Mouse (Mus musculus) ES-Bruce4 (cell line): ENCODE measurements around the gene Gak. TPM values are rescaled to one million over a fixed set of nuclear protein-coding genes. Genes with fewer than 3 reads are reported as not detected.

ENCODE experiments used
- H3K27ac ChIP-seq: 2 replicates; pipeline ENCODE4 v1.5.1; 2012; ENCODE audit warnings: low read length, inconsistent platforms; ENCODE audit not compliant: insufficient read depth
- H3K27me3 ChIP-seq: 2 replicates; pipeline ENCODE4 v1.6.1; 2012; ENCODE audit warnings: mild to moderate bottlenecking, low read length, inconsistent platforms; ENCODE audit not compliant: control insufficient read depth, poor library complexity, insufficient read depth, severe bottlenecking
- H3K36me3 ChIP-seq: 2 replicates; pipeline ENCODE4 v1.6.1; 2012; ENCODE audit warnings: inconsistent platforms, mild to moderate bottlenecking, low read length, moderate library complexity; ENCODE audit not compliant: control insufficient read depth, poor library complexity, insufficient read depth, severe bottlenecking
- H3K4me1 ChIP-seq: one replicate; pipeline ENCODE4 v1.8.1; 2011; ENCODE audit warnings: low read length; ENCODE audit not compliant: control insufficient read depth, insufficient read depth
- H3K4me3 ChIP-seq: 2 replicates; pipeline ENCODE4 v1.5.1; 2011; ENCODE audit warnings: low read depth, mild to moderate bottlenecking, low read length
- H3K9ac ChIP-seq: 2 replicates; pipeline ENCODE4 v1.6.1; 2012; ENCODE audit warnings: low read depth, mild to moderate bottlenecking, inconsistent platforms; ENCODE audit not compliant: poor library complexity, severe bottlenecking
- H3K9me3 ChIP-seq: replicated peaks from 2 replicates; pipeline ENCODE4 v1.6.1; 2012; ENCODE audit warnings: mild to moderate bottlenecking, low read length, inconsistent platforms; ENCODE audit not compliant: control insufficient read depth, poor library complexity, insufficient read depth, severe bottlenecking
- CTCF ChIP-seq: IDR thresholded peaks from one replicate; pipeline ENCODE4 v1.8.1; 2011; ENCODE audit warnings: low read depth, low read length
- EP300 ChIP-seq: IDR thresholded peaks from 2 replicates; pipeline ENCODE4 v1.6.1; 2011; ENCODE audit warnings: low read depth, low read length; ENCODE audit not compliant: insufficient read depth
- POLR2A ChIP-seq: IDR thresholded peaks from one replicate; pipeline ENCODE4 v1.8.1; 2011; ENCODE audit warnings: low read length; ENCODE audit not compliant: insufficient read depth
- polyA plus RNA-seq: library from polyadenylated mRNA; stranded (reverse); fragments of >200 nt; gene quantifications from 2 replicates; pipeline ENCODE4 v1.2.4, GENCODE M21; 2011; ENCODE audit warnings: low read depth; ENCODE audit not compliant: missing spikeins, insufficient read depth, insufficient read length

Gene Gak
- polyA plus RNA-seq, 1 experiment = 63.0 TPM

GRCm38 (mm10) chr5:108658611-108659010, 29.1 kb upstream of the Gak start:
- no peak for TF ChIP-seq EP300
- no peak for TF ChIP-seq POLR2A
- TF ChIP-seq CTCF = no peak
- Histone ChIP-seq H3K27me3 (no peaks in the 10 kb centered on the region), H3K4me1 (no peaks in the 10 kb centered on the region), H3K9ac (no peak overlapping the region), H3K9me3 (no peaks in the 10 kb centered on the region), H3K4me3 (no peak overlapping the region), H3K27ac (no peak overlapping the region), H3K36me3 (no peaks in the 10 kb centered on the region; the same call in 1 of the 2 replicates)

- Histone ChIP-seq H3K4me1 (no peaks in the 10 kb centered on the region), H3K9me3 (no peaks in the 10 kb centered on the region), H3K36me3 (peaks cover 2% of the 10 kb centered on the region; the same call in 1 of the 2 replicates), H3K4me3 (no peak overlapping the region), H3K27ac (no peak overlapping the region), H3K9ac (no peak overlapping the region), H3K27me3 (no peaks in the 10 kb centered on the region)
- TF ChIP-seq POLR2A = no peak
- no peak for TF ChIP-seq EP300
Measured at GRCm38 (mm10) chr5:108657406-108657805, 27.9 kb upstream of the Gak start.

DNA sequence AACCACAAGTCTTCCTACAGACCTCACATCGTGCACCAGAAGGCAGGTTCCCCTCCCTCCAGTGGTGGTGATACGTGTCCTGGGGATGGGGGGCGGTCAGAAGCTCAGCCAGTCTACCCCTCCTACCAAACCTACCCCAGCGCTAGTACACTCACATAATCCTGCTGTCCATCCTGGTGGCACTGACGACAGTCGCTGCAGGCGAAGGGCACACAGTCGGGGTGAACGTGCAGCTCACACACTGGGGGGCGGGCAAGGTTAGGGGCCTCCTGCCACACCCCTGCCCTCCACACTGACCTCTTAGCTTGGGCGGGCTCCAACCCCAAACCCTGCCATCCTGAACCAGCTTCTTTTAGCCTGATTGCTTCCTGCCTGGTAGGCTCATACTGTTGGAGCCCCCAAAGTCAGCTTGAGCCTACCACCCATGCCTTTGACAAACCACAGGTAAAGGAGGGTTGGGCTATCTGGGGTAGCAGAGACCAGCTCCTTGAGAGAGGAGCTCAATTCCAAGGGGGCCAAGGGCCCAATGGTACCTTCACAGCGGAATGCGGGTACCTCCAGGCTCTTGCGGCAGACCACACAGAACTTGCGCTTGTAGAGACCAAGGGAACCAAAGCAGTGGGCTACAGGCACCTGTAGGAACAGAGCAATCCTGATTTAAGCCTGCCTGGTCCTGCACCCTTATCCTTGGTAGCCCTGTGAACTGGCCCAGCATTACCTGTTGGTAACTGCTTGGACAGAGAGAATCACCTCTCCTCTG, 26.5 kb upstream of the Gak start:
- H3K9ac ChIP-seq = no peak overlapping the region
- H3K36me3 ChIP-seq = peaks cover 2% of the 10 kb centered on the region; the same call in 1 of the 2 replicates
- no peaks in the 10 kb centered on the region for H3K9me3 ChIP-seq
- no peak overlapping the region for H3K27ac ChIP-seq
- H3K27me3 ChIP-seq = no peaks in the 10 kb centered on the region
- TF ChIP-seq POLR2A = no peak
- no peak for TF ChIP-seq EP300
- no peak for TF ChIP-seq CTCF
- H3K4me3 ChIP-seq = no peak overlapping the region
- no peaks in the 10 kb centered on the region for H3K4me1 ChIP-seq

DNA sequence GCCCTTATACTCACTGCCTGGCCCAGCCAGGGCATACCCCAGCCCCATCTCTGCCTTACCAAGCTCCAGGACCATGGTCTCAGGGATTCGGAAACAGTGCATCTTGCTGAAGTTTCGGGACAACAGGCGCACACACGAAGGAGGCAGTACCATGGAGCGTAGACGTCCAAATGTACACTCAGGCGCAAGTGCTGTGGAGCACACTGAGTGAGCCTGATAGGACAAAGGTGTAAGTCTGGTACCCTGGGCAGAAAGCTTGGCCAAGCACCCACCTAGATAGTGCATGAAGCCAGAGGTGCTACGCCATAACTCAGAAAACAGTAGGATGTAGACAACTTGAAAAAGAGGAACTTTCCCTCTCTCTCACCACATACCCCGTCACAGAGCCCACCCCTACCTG, 25.8 kb upstream of the Gak start:
- Histone ChIP-seq H3K27me3 (no peaks in the 10 kb centered on the region), H3K4me1 (no peaks in the 10 kb centered on the region), H3K9ac (no peak overlapping the region), H3K9me3 (no peaks in the 10 kb centered on the region), H3K36me3 (peaks cover 2% of the 10 kb centered on the region; the same call in 1 of the 2 replicates), H3K27ac (no peak overlapping the region), H3K4me3 (no peak overlapping the region)
- TF ChIP-seq POLR2A (no peak), EP300 (no peak), CTCF (no peak)

DNA sequence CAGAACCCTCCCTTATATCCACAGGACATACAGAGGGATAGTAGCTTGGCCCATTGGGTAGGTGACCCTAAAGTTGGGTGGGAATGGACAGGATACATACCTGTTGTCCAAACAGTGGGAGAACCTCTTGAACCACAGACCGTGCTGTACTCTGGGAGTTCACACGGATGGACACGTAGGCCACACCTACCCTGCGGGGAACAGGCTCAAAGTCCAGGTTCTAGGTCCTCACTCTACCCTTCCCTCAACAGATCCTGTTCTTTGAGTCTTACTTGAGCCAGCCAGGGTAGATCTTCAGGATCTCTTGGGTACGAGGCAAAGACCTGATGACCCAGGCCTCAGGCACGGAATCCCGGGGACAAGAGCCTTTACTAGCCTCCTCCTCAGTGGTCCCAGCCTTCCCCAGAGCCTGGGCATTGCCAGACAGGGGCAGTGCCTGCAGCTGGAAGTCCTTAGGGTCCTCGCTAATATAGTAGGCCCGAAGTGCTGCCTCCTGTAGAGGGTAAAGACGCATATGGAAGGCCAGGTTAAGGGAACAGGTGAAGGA, 25.0 kb upstream of the Gak start:
- H3K27ac ChIP-seq = no peak overlapping the region
- H3K27me3 ChIP-seq = no peaks in the 10 kb centered on the region
- no peaks in the 10 kb centered on the region for H3K9me3 ChIP-seq
- no peak overlapping the region for H3K4me3 ChIP-seq
- H3K4me1 ChIP-seq = no peaks in the 10 kb centered on the region
- TF ChIP-seq POLR2A = no peak
- TF ChIP-seq EP300 = no peak
- TF ChIP-seq CTCF = no peak
- H3K9ac ChIP-seq = no peak overlapping the region
- H3K36me3 ChIP-seq = peaks cover 2% of the 10 kb centered on the region; the same call in 1 of the 2 replicates

DNA sequence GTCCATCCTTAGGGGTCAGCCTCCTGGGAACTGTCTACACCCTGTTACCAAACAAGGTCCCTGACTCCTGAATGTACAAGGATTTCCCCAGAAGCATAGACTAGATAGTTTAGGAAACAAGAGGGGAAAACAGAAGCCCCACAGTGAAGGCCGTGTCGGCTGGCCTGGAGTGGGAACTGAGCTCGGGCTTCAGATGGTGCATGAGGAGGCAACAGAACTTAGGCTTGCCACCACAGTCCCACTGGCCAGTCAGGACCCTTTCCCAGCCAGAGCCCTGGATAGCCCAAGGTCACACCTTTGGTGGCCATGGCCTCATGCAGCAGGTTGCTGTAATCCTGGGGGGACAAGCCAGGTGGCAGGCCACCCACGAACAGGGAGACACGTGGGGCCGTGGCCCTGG, 23.8 kb upstream of the Gak start:
- no peaks in the 10 kb centered on the region for H3K27me3 ChIP-seq
- no peaks in the 10 kb centered on the region for H3K4me1 ChIP-seq
- H3K27ac ChIP-seq = no peak overlapping the region
- no peak overlapping the region for H3K4me3 ChIP-seq
- H3K9ac ChIP-seq = no peak overlapping the region
- H3K9me3 ChIP-seq = no peaks in the 10 kb centered on the region
- peaks cover 2% of the 10 kb centered on the region; the same call in 1 of the 2 replicates for H3K36me3 ChIP-seq
- TF ChIP-seq POLR2A (no peak), CTCF (no peak), EP300 (no peak)
